Mouse (Mus musculus): ENCODE data around the gene St6gal1. TPM values are rescaled to one million over a fixed set of nuclear protein-coding genes. Genes with fewer than 3 reads are reported as not detected.

The St6gal1 gene
- total RNA-seq, 2 experiments from 2014 or later, result 6.4 to 8.9 TPM

DNA sequence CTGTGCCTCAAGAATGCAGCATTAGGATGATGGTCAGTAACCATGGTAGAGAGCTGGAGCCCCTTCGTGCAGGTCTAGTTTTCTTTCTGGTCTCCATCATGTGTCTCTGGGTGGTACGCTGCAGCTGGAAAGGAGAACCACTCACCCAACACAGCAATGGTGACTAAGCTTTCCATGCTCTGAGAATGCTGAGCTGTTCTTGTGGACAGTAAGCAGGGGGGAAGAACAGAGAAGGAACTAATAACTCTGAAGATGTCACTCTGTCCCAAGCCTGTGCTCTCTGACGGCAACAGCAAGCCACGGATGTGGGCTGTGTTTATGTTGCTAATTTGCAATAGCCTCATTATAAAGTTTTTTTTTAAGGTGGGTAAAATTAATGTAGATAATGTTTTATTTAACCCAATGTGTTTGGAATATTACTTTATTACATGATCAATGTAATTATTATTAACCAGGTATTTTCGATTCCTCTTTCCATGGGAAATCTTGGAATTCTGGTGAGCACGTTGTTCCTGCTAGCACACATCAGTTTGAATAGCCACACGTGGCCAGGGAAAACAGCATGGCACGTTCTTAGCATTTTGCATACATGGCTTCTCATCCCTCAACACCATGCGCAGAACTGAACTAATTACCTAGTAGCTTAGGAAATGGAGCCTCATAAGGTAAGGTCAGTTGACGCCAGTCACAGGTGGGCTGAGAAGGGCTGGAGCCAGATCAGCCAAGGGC, 62.9 kb downstream of the St6gal1 start:
- intact Hi-C loops (cut with DNase I; ENCODE audit: low total_unique reads), result no loop called here

DNA sequence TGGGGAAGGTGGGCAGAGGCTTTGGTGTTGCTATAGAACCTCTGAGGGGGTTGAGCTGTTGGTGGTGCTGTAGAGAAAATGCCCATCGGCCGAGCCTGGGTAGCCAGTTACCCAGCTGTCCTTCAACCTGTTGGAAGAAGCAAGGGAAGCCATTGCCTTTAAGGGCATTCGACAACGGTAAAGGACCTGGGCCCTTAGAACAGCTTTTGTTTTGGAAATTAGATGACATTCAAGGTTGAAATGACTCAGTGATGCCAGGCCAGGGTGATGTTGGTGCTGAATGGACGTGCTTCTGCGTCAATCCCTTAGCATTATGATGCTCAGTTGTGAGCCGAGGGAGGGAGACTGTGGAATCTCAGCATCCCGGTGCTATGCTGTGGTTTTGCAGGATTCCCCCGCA, 63.6 kb downstream of the St6gal1 start:
- intact Hi-C loops (cut with DNase I; ENCODE audit: low total_unique reads), result no loop called here
- DNase-seq, result no peak

More for the DNA sequence above, 62.9 kb downstream of the St6gal1 start:
- no peak for DNase-seq

DNA sequence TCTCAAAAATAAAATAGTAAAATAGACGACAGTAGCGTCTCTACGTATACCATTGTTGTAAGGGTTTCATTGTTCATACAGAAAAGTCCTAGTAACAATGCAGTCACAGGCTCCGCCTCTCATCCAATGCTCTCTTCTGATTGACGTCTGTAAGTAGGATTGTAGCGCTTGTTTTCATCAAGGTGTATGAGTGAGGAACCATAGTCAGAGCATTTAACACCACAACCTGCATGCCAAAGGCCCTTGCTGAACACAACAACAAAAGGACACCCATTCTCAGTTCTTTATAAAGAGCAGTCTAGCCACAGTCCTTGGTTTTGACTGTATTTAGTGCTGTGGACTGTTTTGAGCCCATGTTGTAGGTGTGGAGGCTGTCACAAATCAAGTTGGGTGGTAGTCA, 64.9 kb downstream of the St6gal1 start:
- intact Hi-C loops (cut with DNase I; ENCODE audit: low total_unique reads), result no loop called here

DNA sequence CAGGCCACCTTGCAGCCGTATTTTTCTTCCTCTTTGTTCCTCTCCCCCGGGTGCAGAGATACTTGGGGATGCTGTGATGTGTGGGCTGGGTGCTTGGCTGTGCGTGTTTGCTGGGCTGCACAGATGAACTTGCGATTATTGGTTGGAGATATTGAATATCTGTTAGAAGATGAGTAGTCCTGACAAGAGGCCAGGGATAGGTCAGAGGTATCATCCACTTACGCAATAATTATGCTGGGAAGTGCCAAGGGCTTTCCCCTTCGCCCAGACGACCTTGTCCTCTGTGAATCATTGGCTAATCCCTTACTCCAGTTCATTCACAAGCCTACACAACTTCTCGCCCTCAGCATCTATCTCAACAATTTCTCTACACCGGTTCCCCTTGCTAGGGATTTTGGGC, 65.6 kb downstream of the St6gal1 start:
- intact Hi-C loops (cut with DNase I; ENCODE audit: low total_unique reads), result no loop called here
- no peak for DNase-seq

More for the DNA sequence above, 64.9 kb downstream of the St6gal1 start:
- no peak for DNase-seq

DNA sequence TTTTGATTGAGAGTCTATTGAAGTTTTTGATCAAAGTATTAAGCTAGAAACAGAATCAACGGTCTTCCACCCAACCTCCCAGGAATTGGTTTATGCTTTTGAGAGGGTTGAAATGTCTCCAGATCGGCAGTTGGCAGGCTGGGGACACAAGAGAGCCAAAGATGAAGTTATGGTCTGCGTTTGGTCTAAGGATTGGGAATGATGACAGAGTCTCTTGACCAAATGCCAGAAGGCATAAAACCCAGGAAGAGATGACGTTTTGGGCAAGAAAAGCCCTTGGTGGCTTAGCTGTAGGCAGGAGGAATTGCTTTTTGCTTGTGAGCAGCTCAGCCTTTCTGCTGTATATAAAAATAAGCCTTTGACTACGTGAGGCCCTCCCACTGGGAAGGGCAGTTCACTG, 67.0 kb downstream of the St6gal1 start:
- DNase-seq, result peak; percentile 63
- intact Hi-C loops (cut with DNase I; ENCODE audit: low total_unique reads), result no loop called here

DNA sequence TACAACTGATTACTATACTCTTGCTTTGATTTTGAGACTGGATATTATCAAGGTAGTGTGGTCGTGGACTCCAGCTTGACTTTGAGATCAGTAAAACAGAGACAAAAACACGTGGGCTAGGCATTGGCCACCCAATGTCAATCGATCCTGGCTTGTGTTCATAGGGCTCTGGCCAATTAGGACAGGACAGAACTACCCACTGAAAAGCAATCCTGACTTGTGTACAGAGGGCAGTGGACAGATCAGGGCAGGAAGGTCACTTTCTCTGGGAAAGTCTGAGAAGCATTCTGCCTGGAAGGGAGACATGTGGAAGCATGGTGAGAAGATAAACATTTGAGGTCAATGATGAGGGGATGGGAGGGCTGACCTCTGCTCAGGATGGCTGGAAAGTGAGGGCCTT, 69.7 kb downstream of the St6gal1 start:
- DNase-seq, result no peak
- intact Hi-C loops (cut with DNase I; ENCODE audit: low total_unique reads), result no loop called here

DNA sequence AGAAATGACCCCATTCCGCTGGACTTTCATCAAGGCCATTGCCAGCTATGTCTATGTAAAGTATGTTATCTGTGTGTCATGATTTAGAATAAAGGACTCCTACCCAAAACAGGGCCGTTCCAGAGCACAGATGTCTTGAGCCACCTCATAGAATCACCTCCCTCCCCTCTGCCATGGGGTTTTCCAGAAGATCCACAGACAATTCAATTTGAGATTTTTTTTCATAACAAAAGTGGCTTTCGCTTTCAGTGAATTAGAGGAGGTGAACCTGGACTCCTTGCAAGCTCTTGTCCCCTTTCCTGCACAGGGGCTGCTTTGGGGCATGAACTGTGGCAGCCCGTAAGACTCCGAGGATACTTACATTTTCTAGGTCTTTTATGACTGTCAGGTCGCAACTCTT, 70.2 kb downstream of the St6gal1 start:
- DNase-seq, result no peak
- intact Hi-C loops (cut with DNase I; ENCODE audit: low total_unique reads), result no loop called here

DNA sequence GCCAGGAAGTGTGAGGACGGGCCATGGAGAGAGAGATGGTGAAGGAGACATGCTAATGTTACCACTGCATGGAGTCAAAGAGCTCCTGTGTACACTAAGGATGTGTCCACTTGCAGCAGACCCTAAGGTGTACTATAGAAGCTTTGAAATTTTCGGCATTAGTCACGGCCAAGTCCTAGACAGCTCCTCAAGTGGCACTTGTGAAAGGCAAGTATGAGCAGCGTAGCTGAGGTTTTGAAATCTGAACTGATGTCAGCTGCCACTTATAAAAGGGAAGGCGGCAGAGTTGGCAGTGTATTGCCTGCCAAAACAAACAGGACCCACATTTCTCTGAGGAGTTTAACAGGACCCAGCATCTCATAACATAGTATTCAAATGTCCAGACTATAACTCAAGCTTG, 71.2 kb downstream of the St6gal1 start:
- DNase-seq, result no peak
- intact Hi-C loops (cut with DNase I; ENCODE audit: low total_unique reads), result no loop called here

DNA sequence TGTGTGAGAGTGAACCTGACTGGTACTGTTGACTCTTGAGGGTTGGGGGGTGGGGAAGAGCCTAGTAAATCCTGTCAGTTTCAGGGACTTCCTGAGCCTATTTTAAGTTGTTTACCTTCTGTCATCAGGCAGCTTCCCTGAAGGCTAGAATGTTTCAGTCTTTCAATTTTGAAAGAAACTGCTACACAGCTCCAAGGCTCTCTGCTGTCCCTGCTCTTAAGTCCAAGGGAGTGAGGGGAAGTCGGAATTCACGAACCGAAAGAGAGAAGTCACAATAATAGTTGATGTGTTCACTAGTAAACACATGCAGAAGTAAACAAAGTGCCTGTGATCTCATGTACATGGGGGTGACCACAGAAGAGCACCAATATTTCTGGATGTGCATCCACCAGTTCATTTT, 72.2 kb downstream of the St6gal1 start:
- intact Hi-C loops (cut with DNase I; ENCODE audit: low total_unique reads), result no loop called here
- no peak for DNase-seq

DNA sequence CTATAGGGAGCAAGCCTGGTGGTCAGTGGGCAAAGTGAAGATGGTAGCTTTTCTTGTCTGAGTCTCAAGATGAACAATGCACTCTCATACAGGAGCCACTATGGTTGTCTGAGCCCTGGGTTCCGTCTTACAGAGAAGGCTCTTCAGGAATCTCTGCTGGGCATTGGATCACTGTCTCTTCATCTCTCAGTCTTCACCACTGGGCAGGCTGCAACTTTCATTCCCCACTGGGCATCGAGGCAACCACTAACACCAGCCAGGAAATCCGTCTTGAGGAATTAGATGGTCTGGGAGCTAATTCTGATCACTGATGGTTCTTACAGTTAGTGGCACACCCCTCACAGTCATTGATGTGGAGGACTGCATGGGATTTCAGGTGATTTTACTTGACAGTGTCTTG, 73.9 kb downstream of the St6gal1 start:
- DNase-seq, result no peak
- intact Hi-C loops (cut with DNase I; ENCODE audit: low total_unique reads), result no loop called here

DNA sequence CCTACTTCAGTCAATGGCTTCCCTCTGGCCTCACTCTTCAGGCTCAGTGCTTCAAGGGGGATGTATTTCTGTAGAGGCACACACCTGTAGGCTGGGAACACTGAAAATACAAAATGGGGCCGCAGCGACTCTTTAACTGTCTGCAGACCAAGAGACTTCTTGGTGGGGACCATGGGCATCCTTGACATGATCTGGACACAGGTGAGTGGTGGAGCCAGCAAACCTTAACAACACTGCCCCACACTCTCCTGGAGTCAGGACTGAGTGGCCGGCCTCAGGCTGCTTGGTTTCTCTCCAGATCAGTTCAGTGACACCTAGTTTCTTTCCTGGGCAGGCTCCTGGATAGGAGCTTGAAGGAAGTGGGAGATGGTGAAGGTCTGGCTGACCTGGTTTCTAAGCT, 74.4 kb downstream of the St6gal1 start:
- intact Hi-C loops (cut with DNase I; ENCODE audit: low total_unique reads), result no loop called here
- DNase-seq, result no peak

DNA sequence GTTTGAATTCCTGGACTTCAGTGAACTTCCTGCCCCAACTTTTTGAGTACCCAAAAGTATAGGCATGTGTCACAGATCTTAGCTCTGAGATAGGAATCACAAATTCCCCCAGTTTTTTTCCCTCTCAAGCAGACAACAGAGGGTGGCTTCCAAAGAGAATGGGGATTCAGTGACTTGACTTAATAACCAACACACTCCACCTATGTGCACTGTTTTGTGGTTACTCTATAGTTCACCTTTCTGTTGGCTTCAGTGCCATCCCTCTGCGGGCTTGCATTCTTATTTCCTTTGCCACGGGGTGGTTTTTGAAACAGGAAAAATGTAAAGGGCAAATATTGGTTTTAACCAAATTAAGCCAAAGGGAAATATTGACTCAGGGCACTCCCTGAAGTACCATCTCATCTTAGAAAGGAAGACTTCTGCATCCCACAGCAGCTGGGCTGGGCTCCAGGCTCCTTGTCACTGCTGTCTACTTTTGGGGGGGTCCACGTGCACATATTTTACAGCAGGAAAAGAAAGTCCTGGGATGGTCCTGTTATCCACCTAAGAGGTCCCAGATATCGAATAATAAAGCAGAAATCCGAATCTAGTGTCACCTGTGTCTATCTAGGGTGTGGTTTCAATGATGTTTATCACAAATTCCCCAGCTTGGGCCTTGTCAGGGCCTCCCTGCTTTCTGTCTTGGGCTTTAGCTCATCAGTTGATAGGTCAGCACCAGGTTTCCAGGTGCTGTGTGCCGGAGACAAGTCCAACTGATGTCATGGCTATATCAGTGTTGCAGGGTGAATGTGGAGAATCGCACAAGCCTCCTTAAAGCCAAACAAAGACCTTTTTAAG, 75.6 kb downstream of the St6gal1 start:
- intact Hi-C loops (cut with DNase I; ENCODE audit: low total_unique reads), result no loop called here
- DNase-seq, result no peak

DNA sequence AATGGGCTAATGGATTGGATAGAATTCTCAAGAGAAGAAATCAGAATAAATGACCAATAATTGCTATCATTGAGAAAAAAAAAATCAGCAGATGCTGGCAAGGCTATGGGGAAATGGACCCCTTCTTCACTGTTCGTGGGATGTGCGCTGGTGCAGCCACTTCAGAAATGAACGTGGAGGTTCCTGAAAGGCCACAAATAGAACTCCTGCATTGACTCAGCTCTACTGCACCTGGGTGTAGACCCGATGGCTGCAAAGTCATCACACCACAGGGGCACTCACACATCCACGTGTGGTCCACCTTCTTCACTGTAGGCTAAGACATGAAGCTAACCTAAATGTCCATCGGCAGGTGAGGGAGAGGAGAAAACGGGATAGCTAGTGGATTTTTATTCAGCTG, 77.2 kb downstream of the St6gal1 start:
- DNase-seq, result no peak
- intact Hi-C loops (cut with DNase I; ENCODE audit: low total_unique reads), result no loop called here

DNA sequence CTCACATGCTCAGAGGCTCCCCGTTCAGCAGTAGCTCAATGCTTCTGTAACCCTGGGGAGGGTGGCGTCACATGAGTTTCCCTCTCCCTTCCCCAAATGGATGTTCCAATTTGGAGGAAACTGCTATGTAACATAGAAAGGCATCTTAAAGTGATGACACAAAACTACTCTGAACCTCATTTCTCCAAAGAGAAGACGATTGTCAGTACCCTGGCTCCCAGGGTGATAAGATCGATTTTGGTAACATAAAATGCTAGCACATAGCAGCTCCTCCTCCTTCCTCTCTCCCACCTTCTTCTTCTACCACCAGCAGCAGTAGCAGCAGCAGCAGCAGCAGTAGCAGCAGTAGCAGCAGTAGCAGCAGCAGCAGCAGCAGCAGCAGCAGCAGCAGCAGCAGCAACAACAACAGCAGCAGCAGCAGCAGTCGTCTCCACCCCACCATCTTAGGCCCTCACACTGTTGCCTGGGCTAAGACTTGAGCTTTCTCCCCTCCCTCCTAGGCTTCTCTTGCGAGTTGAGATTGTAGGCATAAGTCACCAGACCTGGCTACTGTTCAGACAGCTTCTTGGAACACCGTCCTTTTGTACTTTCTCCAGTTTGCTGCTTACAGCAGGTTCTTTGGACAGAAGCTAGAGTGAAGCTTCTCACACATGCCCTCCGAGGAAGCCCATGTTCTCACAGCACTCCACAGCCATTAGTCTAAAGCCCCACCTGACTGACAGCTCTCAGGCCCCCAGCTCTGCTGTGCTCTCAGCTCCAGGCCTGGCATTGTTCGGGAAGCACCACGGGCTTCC, 81.5 kb downstream of the St6gal1 start:
- no peak for DNase-seq
- intact Hi-C loops (cut with DNase I; ENCODE audit: low total_unique reads), result no loop called here

DNA sequence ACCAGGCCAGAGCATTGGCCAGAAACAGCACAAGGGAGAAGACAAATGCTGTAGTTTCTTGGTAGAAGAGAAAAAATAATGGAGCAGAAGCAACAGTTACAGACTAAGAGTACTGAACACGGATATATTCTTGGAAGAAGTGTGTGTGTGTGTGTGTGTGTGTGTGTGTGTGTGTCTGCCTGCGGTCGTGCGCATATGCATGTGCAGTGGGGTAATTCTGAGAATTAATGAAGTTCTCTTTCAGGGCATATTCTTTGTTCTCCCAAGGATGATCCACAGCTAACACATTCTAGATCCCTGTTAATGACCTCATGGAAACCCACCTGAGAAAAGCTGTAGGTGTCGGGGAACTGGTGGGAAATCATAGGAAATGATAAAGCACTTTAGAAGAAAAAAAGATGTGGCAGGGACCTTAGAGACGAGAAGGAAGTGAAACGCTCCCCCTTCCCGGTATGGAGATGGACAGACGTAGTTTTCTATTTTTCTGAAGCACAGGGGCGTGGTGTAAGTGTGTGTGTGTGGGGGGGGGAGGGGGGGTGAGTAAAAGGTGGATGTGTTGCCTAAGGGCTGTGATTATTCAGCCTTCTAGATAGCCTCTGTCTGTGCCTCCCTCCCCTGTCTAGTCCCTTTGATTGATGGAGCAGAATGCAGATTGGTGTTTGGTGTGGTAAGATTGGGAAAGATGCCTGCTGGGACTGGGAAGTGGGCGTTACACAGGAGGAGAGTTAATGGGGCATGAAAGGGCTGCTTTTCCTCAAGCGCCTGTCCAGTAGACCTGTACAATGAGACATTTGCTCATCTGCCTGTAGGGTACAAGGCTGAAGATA, 82.8 kb downstream of the St6gal1 start:
- intact Hi-C loops (cut with DNase I; ENCODE audit: low total_unique reads), result no loop called here

DNA sequence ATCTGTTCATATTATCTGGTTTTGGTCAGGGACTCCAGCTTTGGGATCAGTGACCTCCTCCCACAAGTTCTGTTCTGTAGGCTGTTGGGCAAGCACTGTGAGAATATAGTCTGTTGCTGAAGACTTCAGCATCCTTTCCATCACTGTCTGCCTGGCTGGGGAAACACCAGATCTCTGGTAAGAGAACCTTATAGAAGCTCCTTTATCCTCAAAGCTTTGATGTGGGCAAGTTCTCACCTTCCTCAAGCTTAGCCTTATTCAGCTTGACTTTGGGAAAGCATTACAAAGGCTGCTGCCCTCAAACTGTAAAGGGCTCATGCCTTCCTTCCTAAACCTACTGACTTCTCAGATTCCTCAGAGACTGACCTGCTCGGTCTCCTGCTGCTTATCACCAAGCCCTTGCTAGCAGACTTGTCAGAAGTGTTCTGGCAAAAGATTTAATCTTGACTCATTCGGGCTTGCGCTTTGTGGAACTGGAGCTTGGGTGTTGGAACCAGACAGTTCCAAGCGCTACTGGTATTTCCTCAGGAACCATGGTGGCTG, 83.5 kb downstream of the St6gal1 start:
- no peak for DNase-seq
- intact Hi-C loops (cut with DNase I; ENCODE audit: low total_unique reads), result no loop called here

More for the DNA sequence above, 82.8 kb downstream of the St6gal1 start:
- no peak for DNase-seq

DNA sequence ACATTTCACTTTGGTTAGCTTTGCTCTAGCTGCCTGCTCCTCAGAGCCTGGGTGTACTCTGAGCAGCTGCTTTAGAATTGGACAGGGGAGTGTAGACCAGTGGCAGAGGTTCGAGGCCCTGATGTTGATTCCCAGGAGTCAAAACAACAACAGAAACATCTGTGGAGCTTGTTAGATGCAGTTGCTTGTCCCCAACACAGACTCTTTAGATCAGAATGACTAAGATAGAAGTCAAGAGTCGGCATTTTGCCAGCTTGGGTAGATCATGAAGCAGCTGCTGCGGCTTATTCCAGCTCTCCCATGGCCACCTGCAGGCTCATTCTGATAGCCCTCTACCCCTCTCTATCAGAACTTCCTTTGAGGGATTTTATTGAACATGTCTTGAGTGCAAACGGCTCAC, 84.5 kb downstream of the St6gal1 start:
- DNase-seq, result no peak
- intact Hi-C loops (cut with DNase I; ENCODE audit: low total_unique reads), result no loop called here

DNA sequence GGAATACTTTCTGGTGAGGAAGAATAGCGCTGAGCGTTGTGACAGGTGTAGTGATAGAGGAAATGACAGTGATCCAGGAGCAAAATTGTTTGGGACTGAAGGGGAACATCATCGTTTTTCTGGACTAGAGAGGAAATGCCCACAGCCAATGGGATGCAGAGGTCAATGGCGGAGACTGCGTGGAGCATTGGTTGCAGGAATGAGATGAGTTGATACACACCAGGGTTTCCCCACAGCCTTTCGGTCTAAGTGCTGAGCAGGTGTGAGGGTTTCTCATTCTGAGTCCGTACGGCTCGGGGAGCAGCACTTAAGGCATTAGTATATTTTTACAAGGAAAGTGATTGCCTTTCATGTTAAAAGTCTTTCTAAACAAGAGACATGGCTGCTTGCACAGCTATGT, 88.1 kb downstream of the St6gal1 start:
- DNase-seq, result no peak
- intact Hi-C loops (cut with DNase I; ENCODE audit: low total_unique reads), result no loop called here

DNA sequence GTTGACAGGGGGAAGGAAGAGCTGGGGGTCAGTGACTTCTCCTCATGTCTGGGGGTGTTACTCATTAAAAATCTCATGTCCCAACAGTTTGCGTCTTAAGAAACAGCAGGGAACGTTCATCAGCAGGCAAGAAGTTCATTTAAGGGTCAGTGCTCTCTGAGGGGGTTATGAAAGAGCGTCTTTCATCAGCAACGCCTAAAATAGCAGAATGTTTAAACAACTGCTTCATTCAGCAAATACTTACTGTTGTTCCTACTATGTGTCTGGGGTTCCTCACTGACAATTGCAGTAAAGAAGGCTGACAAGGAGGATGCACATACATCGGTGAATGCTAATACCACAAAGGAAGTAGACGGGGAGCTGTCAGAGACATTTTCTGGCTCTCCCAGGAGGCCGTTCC, 90.2 kb downstream of the St6gal1 start:
- intact Hi-C loops (cut with DNase I; ENCODE audit: low total_unique reads), result no loop called here

More for the DNA sequence above, 90.2 kb downstream of the St6gal1 start:
- DNase-seq, result no peak
